ENCODE assay signal across 22 mouse cellular contexts in genomic region chr11:79075044-79075443, GRCm38 (mm10).
"Had no signal": no experiment of that assay in that cellular context is flagged by ENCODE, and none has a peak within 500 bp of the region (broad histone marks: within the 10 kb centered on the region; RNA-seq: fewer than 3 reads in every experiment).

No protein-coding gene starts in this region.

- H3K27ac ChIP-seq: intestine, embryonic 15.5 days; kidney, embryonic 15.5 days; limb, embryonic 12.5 days; limb, embryonic 15.5 days; midbrain, embryonic 10.5 days; midbrain, embryonic 13.5 days; neural tube, embryonic 13.5 days; stomach, postnatal 0 days had no signal

- H3K9ac ChIP-seq: intestine, embryonic 15.5 days; kidney, embryonic 15.5 days; limb, embryonic 12.5 days; limb, embryonic 15.5 days; midbrain, embryonic 13.5 days; neural tube, embryonic 13.5 days had no signal

- DNase-seq: kidney, adult 11 months; kidney, adult 8-10 months; kidney, postnatal 10 days; kidney, postnatal 36 days; left cerebral cortex, postnatal 4 days; lung, adult 2 months; lung, postnatal 14 days; lung, postnatal 4 days; right cerebral cortex, adult 18-20 months; right cerebral cortex, postnatal 14 days; right cerebral cortex, postnatal 4 days; thymus, postnatal 25 days had no signal

- H3K9me3 ChIP-seq: intestine, embryonic 15.5 days; kidney, embryonic 15.5 days; limb, embryonic 12.5 days; limb, embryonic 15.5 days; midbrain, embryonic 10.5 days; midbrain, embryonic 13.5 days; neural tube, embryonic 13.5 days had no signal

- H3K36me3 ChIP-seq: intestine, embryonic 15.5 days; midbrain, embryonic 10.5 days; midbrain, embryonic 13.5 days had no signal

- H3K4me2 ChIP-seq: intestine, embryonic 15.5 days; kidney, embryonic 15.5 days; limb, embryonic 12.5 days; limb, embryonic 15.5 days; midbrain, embryonic 13.5 days; neural tube, embryonic 13.5 days had no signal

- ATAC-seq: intestine, embryonic 15.5 days; midbrain, embryonic 13.5 days; midbrain, embryonic 16.5 days had no signal

- H3K4me3 ChIP-seq: intestine, embryonic 15.5 days; kidney, embryonic 15.5 days; limb, embryonic 12.5 days; limb, embryonic 15.5 days; midbrain, embryonic 10.5 days; midbrain, embryonic 13.5 days; myocyte; neural tube, embryonic 13.5 days had no signal

- H3K27me3 ChIP-seq: intestine, embryonic 15.5 days; kidney, embryonic 15.5 days; limb, embryonic 12.5 days; limb, embryonic 15.5 days; midbrain, embryonic 13.5 days; neural tube, embryonic 13.5 days had no signal
